Mouse (Mus musculus) midbrain, embryonic 11.5 days (tissue): ENCODE results near the gene Sox6. TPM values are rescaled to one million over a fixed set of nuclear protein-coding genes. Genes with fewer than 3 reads are reported as not detected.
A peak's percentile ranks its signal among the peaks of the same experiment; 100 is the strongest.
"Not testable (repeated sequence)": the region's sequence is repeated elsewhere in the genome, so short reads cannot be mapped to it uniquely, and the experiment has no call there.

Experiments
- ATAC-seq: fragments of 200-750 bp; cut with Nextera tagmentation; 2 replicates; pipeline ENCODE4 v1.8.0; 2017; ENCODE audit warnings: moderate TSS enrichment, moderate library complexity; ENCODE audit not compliant: low FRiP score
- DNase-seq: peaks from one replicate; pipeline ENCODE4 v3.0.0; 2015; ENCODE audit warnings: low spot score; ENCODE audit errors: missing footprints
- H3K27ac ChIP-seq: fragments of 300-500 bp; sonication (generic); 2 replicates; pipeline ENCODE4 v1.5.1; 2014; ENCODE audit warnings: low read depth, low read length
- H3K27me3 ChIP-seq: fragments of 300-500 bp; sonication (generic); 2 replicates; pipeline ENCODE4 v1.6.1; 2014; ENCODE audit warnings: mild to moderate bottlenecking, low read length, moderate library complexity, mixed read lengths; ENCODE audit not compliant: control insufficient read depth, insufficient read depth
- H3K36me3 ChIP-seq: fragments of 300-500 bp; sonication (generic); 2 replicates; pipeline ENCODE4 v1.6.1; 2014; ENCODE audit warnings: mild to moderate bottlenecking, low read length, moderate library complexity, mixed read lengths; ENCODE audit not compliant: control insufficient read depth, insufficient read depth
- H3K4me1 ChIP-seq: fragments of 300-500 bp; sonication (generic); 2 replicates; pipeline ENCODE4 v1.6.1; 2014; ENCODE audit warnings: low read length; ENCODE audit not compliant: control insufficient read depth, insufficient read depth
- H3K4me2 ChIP-seq: fragments of 300-500 bp; sonication (generic); 2 replicates; pipeline ENCODE4 v1.6.1; 2014; ENCODE audit warnings: mild to moderate bottlenecking, moderate library complexity
- H3K4me3 ChIP-seq: fragments of 300-500 bp; sonication (generic); 2 replicates; pipeline ENCODE4 v1.5.1; 2014; ENCODE audit warnings: low read depth, low read length
- H3K9ac ChIP-seq: fragments of 300-500 bp; sonication (generic); 2 replicates; pipeline ENCODE4 v1.6.1; 2014; ENCODE audit warnings: low read length
- H3K9me3 ChIP-seq: fragments of 300-500 bp; sonication (generic); 2 replicates; pipeline ENCODE4 v1.6.1; 2016; ENCODE audit warnings: low read length; ENCODE audit not compliant: control insufficient read depth
- WGBS: fragments of 180-500 bp; shearing (Covaris S2); extraction: QIAGEN DNeasy Blood & Tissue Kit; methylation state at CpG from one replicate; pipeline ENCODE4 v1.1.7; 2014; 5-methylcytosine and 5-hydroxymethylcytosine counted together
- polyA plus RNA-seq: library from polyadenylated mRNA; unstranded; fragments of >200 nt; fragmentation: Nextera tagmentation; extraction: Ambion mirVana; gene quantifications from 2 replicates; pipeline ENCODE4 v1.2.1, GENCODE M21; 2014

Gene Sox6
- polyA plus RNA-seq, 1 experiment from 2014 or later: 42.7 TPM

DNA sequence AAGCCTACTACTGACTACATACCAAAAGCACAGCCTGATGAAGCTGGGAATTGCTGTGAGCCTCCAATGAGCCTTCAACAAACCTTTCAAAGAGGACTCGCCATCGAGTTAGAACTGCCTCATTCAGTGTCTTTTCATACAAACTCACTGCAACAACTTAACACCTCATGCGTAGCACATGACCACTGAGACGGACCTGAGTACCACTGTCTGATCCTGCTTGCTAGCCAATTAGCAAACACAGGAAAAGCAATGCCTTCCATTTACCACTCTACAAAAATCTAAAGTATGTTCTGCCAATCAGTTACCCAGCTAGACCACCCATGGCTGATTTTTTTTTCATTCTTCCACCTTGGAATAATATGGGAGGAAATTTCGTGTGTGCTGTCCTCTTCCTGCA, 414.1 kb downstream of the Sox6 start:
- Histone ChIP-seq H3K9ac (no peak overlapping the region), H3K36me3 (no peaks in the 10 kb centered on the region), H3K4me3 (no peak overlapping the region), H3K9me3 (no peaks in the 10 kb centered on the region), H3K4me1 (peaks cover 14% of the 10 kb centered on the region), H3K27ac (no peak overlapping the region), H3K27me3 (no peaks in the 10 kb centered on the region), H3K4me2 (no peak overlapping the region)
- WGBS: 59% methylated on average over 5 of the region's 5 CpGs
- DNase-seq (no peak), ATAC-seq (no peak)

DNA sequence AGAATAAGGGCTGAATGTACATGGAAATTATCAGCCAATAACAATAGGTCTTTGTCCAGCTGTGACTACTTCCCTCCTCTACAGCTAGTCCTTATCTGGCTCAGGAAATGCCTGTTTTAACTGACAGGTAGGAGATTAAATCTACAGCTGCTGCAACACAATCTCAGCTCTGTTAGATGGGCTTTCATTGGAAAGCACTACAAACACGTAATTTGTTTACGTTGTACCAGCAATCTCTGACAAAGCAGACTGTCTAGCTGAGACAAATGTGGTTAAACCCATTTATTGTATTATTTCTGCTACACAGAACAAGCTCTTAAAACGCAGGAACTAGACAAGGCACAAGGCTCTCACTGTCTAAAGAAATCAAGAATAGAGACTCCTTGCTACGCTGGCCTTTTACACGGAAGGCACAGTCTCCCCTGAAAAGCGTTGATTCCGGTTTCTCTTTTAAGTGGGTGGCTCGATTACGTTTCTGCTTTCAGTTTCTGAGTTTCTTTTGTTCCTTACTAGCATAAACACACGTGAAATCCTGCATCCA, 422.8 kb downstream of the Sox6 start:
- DNase-seq (no peak), ATAC-seq (no peak)
- Histone ChIP-seq H3K4me2 (no peak overlapping the region), H3K4me1 (peaks cover 5% of the 10 kb centered on the region; the same call in 1 of the 2 replicates), H3K4me3 (no peak overlapping the region), H3K9ac (no peak overlapping the region), H3K9me3 (no peaks in the 10 kb centered on the region), H3K27ac (0 out of 2 replicates have a peak overlapping the region, but pooled peaks have one; percentile 4), H3K27me3 (no peaks in the 10 kb centered on the region), H3K36me3 (no peaks in the 10 kb centered on the region)
- 57% methylated on average over 10 of the region's 10 CpGs for WGBS

DNA sequence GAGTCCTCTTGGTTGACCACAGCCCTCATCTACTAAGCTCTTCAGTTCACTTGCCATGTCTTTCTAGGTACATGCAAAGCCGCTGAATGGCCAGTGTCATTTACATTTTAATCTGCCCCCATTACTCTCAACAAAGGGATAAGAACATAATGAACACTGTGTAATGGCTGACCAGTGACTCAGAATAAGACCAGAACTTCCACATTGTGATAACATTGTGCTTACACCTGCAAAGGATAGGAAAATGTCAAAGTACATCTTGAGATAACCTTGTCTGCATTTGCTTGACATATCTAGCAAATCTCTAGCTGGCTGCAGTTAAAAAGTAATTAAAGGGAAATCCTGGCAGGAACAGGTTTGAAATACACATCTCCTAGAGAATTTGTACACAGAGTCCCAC, 431.1 kb downstream of the Sox6 start:
- H3K27me3 ChIP-seq: no peaks in the 10 kb centered on the region
- H3K9ac ChIP-seq: no peak overlapping the region
- 82% methylated on average over 1 of the region's 1 CpGs for WGBS
- no peak overlapping the region for H3K27ac ChIP-seq
- no peak overlapping the region for H3K4me3 ChIP-seq
- H3K36me3 ChIP-seq: no peaks in the 10 kb centered on the region
- no peaks in the 10 kb centered on the region for H3K9me3 ChIP-seq
- no peak overlapping the region for H3K4me2 ChIP-seq
- DNase-seq: no peak
- H3K4me1 ChIP-seq: peaks cover 5% of the 10 kb centered on the region; the same call in 1 of the 2 replicates
- no peak for ATAC-seq

DNA sequence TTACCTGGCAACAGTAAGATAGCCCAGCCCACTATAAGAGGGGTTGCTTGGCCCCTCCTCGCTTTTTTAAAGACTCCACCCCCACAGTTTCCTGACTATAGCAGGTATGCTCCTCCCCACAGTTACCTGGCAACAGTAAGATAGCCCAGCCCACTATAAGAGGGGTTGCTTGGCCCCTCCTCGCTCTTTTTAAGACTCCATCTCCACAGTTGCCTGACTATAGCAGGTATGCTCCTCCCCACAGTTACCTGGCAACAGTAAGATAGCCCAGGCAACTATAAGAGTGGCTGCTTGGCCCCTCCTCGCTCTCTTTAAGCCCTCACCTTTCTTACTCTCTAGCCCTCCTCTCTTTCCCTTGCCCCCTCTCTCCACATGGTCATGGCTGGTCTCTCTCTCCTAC, 432.5 kb downstream of the Sox6 start:
- DNase-seq, H3K4me2 ChIP-seq, H3K4me1 ChIP-seq, H3K27me3 ChIP-seq, H3K9me3 ChIP-seq, ATAC-seq, H3K4me3 ChIP-seq, H3K27ac ChIP-seq, H3K36me3 ChIP-seq, H3K9ac ChIP-seq: not testable (repeated sequence)
- 58% methylated on average over 3 of the region's 3 CpGs for WGBS

DNA sequence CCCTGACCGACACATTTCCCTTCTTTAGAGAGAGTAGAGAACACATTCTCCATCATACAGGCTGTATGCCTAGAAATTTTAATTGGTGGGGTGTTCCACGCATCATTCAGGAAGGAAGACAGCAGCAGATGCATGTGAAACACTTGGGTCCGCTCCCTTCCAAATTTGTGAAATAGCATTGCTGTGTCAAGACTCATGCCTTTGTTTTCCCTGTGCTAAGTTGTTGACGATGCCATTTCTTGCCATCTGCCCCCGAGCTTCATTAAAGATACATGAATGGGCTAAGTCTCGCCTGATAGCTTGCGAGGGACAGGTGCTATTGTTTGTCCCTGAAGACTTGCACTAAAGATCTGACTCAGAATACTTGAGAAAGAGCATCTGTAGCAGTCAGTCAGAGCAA, 433.7 kb downstream of the Sox6 start:
- no peak for DNase-seq
- Histone ChIP-seq H3K27ac (no peak overlapping the region), H3K4me1 (peaks cover 5% of the 10 kb centered on the region; the same call in 1 of the 2 replicates), H3K4me2 (no peak overlapping the region), H3K9ac (no peak overlapping the region), H3K4me3 (no peak overlapping the region), H3K27me3 (no peaks in the 10 kb centered on the region), H3K9me3 (no peaks in the 10 kb centered on the region), H3K36me3 (no peaks in the 10 kb centered on the region)
- no peak for ATAC-seq
- 63% methylated on average over 7 of the region's 7 CpGs for WGBS

DNA sequence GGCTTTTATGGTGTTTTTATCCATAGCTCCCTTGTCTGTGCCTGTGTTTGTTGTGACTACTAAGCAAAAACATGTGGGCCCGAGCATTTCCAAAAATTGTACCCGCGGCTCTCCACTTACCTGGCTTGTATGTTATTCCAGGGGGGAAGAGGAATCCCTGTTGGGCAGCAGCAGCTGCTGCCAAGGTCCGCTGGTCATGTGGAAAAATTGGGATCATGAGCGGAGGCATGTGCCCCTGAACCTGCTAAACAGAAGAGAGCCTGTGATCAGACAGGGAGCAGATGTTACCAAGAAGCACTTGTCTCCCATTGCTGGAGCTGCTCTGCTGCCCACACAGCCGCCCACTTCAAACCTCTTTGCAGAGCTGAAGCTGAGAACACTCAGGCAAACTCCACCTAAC, 441.2 kb downstream of the Sox6 start:
- Histone ChIP-seq H3K27me3 (no peaks in the 10 kb centered on the region), H3K4me2 (no peak overlapping the region), H3K27ac (no peak overlapping the region), H3K4me1 (peaks cover 9% of the 10 kb centered on the region; the same call in 1 of the 2 replicates), H3K9ac (no peak overlapping the region), H3K36me3 (no peaks in the 10 kb centered on the region), H3K4me3 (no peak overlapping the region), H3K9me3 (no peaks in the 10 kb centered on the region)
- 60% methylated on average over 6 of the region's 6 CpGs for WGBS
- DNase-seq: peak; percentile 83
- no peak for ATAC-seq

DNA sequence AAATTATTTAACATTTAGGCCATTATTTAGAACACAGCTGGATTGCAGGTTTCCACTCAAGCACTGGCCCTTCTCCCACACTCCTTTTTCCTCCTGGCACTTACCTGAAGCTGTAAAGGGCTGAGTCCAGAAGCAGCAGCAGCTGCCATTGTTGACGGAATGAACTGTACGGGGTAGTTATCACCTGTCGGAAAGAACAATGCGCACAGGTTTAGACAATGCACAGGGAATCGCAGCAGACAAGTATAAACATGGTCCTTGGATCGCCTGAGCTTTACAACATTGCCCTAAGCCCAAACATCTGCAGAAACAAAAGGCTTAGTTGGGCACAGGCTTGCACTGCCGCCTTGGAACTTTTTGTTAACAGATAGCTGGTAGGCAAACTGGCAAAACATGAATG, 458.1 kb downstream of the Sox6 start:
- no peak for DNase-seq
- Histone ChIP-seq H3K27ac (no peak overlapping the region), H3K4me2 (no peak overlapping the region), H3K27me3 (no peaks in the 10 kb centered on the region), H3K4me1 (no peaks in the 10 kb centered on the region), H3K9me3 (no peaks in the 10 kb centered on the region), H3K36me3 (no peaks in the 10 kb centered on the region), H3K4me3 (no peak overlapping the region), H3K9ac (no peak overlapping the region)
- 75% methylated on average over 7 of the region's 7 CpGs for WGBS
- ATAC-seq: no peak

DNA sequence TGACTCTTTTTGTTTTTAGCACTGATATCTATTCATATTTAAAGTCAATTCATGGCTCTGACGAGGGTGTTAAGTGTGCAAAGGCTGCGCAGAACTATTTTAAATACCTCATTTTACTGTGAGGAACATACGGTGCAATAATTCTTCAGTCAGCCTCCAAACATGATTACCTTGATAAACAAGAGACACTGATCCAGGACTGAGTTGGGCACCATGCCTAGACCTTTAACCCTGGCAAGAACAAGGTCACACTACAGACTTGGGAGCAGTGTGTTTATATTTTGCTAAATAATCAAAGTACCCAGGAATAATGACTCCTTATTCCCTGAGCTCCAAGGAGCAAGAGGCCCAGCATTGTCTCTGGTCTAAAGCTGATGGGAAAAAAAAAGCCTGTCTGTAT, 458.8 kb downstream of the Sox6 start:
- Histone ChIP-seq H3K36me3 (no peaks in the 10 kb centered on the region), H3K9ac (no peak overlapping the region), H3K9me3 (no peaks in the 10 kb centered on the region), H3K4me2 (no peak overlapping the region), H3K27ac (no peak overlapping the region), H3K4me3 (no peak overlapping the region), H3K27me3 (no peaks in the 10 kb centered on the region), H3K4me1 (no peaks in the 10 kb centered on the region)
- ATAC-seq (no peak), DNase-seq (peak; percentile 35)
- WGBS: 88% methylated on average over 3 of the region's 3 CpGs

DNA sequence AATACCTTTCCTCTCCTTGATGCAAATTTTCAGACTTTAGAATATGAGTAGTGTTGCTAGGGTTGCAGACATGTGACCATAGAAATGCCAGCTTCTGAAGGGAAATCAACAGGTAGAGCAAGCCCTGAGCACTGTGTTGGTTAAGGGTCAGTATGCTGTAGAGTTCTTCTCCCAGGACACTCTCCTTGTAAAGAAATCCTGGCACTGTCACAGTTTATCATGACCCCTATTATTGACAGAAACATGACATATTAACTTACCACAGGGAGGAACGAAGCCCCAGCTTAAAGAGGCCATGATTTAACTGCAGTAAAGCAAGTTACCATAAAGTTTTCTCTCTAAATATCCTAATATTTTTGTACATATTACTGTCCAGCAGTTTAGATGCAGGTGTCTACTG, 462.2 kb downstream of the Sox6 start:
- no peaks in the 10 kb centered on the region for H3K4me1 ChIP-seq
- H3K9me3 ChIP-seq: no peaks in the 10 kb centered on the region
- no peak overlapping the region for H3K4me3 ChIP-seq
- WGBS: 83% methylated on average over 1 of the region's 1 CpGs
- no peak for ATAC-seq
- peak; percentile 47 for DNase-seq
- no peak overlapping the region for H3K9ac ChIP-seq
- H3K27ac ChIP-seq: no peak overlapping the region
- H3K27me3 ChIP-seq: no peaks in the 10 kb centered on the region
- H3K4me2 ChIP-seq: no peak overlapping the region
- no peaks in the 10 kb centered on the region for H3K36me3 ChIP-seq
